Mouse (Mus musculus) small intestine, adult 2 months (tissue): ENCODE results near the gene Wnt7a. TPM values are rescaled to one million over a fixed set of nuclear protein-coding genes. Genes with fewer than 3 reads are reported as not detected.
A peak's percentile ranks its signal among the peaks of the same experiment; 100 is the strongest.

Experiments
- H3K27ac ChIP-seq: fragments of 200-500 bp; 2 replicates; pipeline ENCODE4 v1.5.1; 2012; ENCODE audit warnings: low read depth, low read length, control low read depth, inconsistent platforms; ENCODE audit not compliant: insufficient read depth
- H3K27me3 ChIP-seq: fragments of 200-500 bp; 2 replicates; pipeline ENCODE4 v1.6.1; 2012; ENCODE audit warnings: mild to moderate bottlenecking, moderate library complexity, low read length, inconsistent platforms; ENCODE audit not compliant: control insufficient read depth, insufficient read depth
- H3K36me3 ChIP-seq: fragments of 200-500 bp; 2 replicates; pipeline ENCODE4 v1.6.1; 2012; ENCODE audit warnings: mild to moderate bottlenecking, low read length, control low read depth, inconsistent platforms; ENCODE audit not compliant: control insufficient read depth, insufficient read depth
- H3K4me1 ChIP-seq: fragments of 200-500 bp; 2 replicates; pipeline ENCODE4 v1.6.1; 2012; ENCODE audit warnings: low read length, inconsistent platforms, mixed read lengths; ENCODE audit not compliant: control insufficient read depth, insufficient read depth, insufficient read length
- H3K4me3 ChIP-seq: fragments of 200-500 bp; 2 replicates; pipeline ENCODE4 v1.5.1; 2012; ENCODE audit warnings: low read depth, mild to moderate bottlenecking, control low read depth, inconsistent platforms, low read length, moderate library complexity
- CTCF ChIP-seq: fragments of 200-500 bp; IDR thresholded peaks from 2 replicates; pipeline ENCODE4 v1.5.1; 2012; ENCODE audit warnings: low read depth, mild to moderate bottlenecking, control low read depth, inconsistent platforms, low read length, moderate library complexity, mixed read lengths; ENCODE audit not compliant: insufficient replicate concordance, insufficient read length; ENCODE audit errors: extremely low read depth
- POLR2A ChIP-seq: fragments of 200-500 bp; IDR thresholded peaks from 2 replicates; pipeline ENCODE4 v1.6.1; 2012; ENCODE audit warnings: low read depth, mild to moderate bottlenecking, control low read depth, inconsistent platforms, low read length, moderate library complexity
- WGBS: fragments of 180-500 bp; shearing (Covaris S2); methylation state at CpG from one replicate; pipeline ENCODE4 v1.1.7; 2018; 5-methylcytosine and 5-hydroxymethylcytosine counted together
- polyA plus RNA-seq: library from polyadenylated mRNA; depleted of rRNA; stranded (reverse); fragments of >200 nt; gene quantifications from 2 replicates; pipeline ENCODE4 v1.2.3, GENCODE M21; 2012; rRNA removed

The Wnt7a gene
- polyA plus RNA-seq = not detected in 2 replicates

- 2% methylated on average over 51 of the region's 51 CpGs for WGBS
- H3K4me1 ChIP-seq = no peaks in the 10 kb centered on the region; the same call in 1 of the 2 replicates
- no peak within 1 kb of the TSS for H3K27ac ChIP-seq
- H3K4me3 ChIP-seq = peak within 1 kb of the TSS; percentile 53
- no peaks in the 10 kb centered on the region for H3K36me3 ChIP-seq
- H3K27me3 ChIP-seq = peaks cover 35% of the 10 kb centered on the region
- TF ChIP-seq CTCF = no peak
- TF ChIP-seq POLR2A = no peak
Measured at GRCm38 (mm10) chr6:91410961-91411368, at the start of gene Wnt7a. Wnt7a (minus strand) TSS chr6:91411363.

- H3K36me3 ChIP-seq = peaks cover 11% of the 10 kb centered on the region
- TF ChIP-seq CTCF (no peak), POLR2A (no peak)
- no peaks in the 10 kb centered on the region for H3K4me1 ChIP-seq
- 17% methylated on average over 1 of the region's 1 CpGs for WGBS
- H3K27me3 ChIP-seq = no peaks in the 10 kb centered on the region
- peak overlapping the region; percentile 67; the same call in 1 of the 2 replicates for H3K27ac ChIP-seq
- H3K4me3 ChIP-seq = no peak overlapping the region
Measured at GRCm38 (mm10) chr6:91459471-91459870, 48.3 kb upstream of the Wnt7a start.

- H3K36me3 ChIP-seq = no peaks in the 10 kb centered on the region
- no peaks in the 10 kb centered on the region for H3K4me1 ChIP-seq
- H3K27ac ChIP-seq = no peak overlapping the region
- H3K4me3 ChIP-seq = no peak overlapping the region
- TF ChIP-seq CTCF = no peak
- TF ChIP-seq POLR2A = no peak
- WGBS = 60% methylated on average over 5 of the region's 5 CpGs
- no peaks in the 10 kb centered on the region for H3K27me3 ChIP-seq
Measured at GRCm38 (mm10) chr6:91454546-91454945, 43.4 kb upstream of the Wnt7a start.

- TF ChIP-seq CTCF (no peak), POLR2A (no peak)
- H3K4me1 ChIP-seq = no peaks in the 10 kb centered on the region
- no peak overlapping the region for H3K4me3 ChIP-seq
- H3K27ac ChIP-seq = no peak overlapping the region
- 68% methylated on average over 1 of the region's 1 CpGs for WGBS
- H3K27me3 ChIP-seq = no peaks in the 10 kb centered on the region
- no peaks in the 10 kb centered on the region for H3K36me3 ChIP-seq
Measured at GRCm38 (mm10) chr6:91452056-91452455, 40.9 kb upstream of the Wnt7a start.

GRCm38 (mm10) chr6:91449472-91450225, 38.5 kb upstream of the Wnt7a start:
- Histone ChIP-seq H3K4me3 (no peak overlapping the region), H3K36me3 (no peaks in the 10 kb centered on the region), H3K4me1 (no peaks in the 10 kb centered on the region), H3K27ac (no peak overlapping the region), H3K27me3 (no peaks in the 10 kb centered on the region)
- TF ChIP-seq CTCF (no peak), POLR2A (no peak)
- 36% methylated on average over 3 of the region's 3 CpGs for WGBS

- Histone ChIP-seq H3K27me3 (no peaks in the 10 kb centered on the region), H3K36me3 (no peaks in the 10 kb centered on the region), H3K27ac (no peak overlapping the region), H3K4me1 (peaks cover 5% of the 10 kb centered on the region; the same call in 1 of the 2 replicates), H3K4me3 (no peak overlapping the region)
- TF ChIP-seq CTCF = no peak
- TF ChIP-seq POLR2A = no peak
- WGBS = 76% methylated on average over 3 of the region's 3 CpGs
Measured at GRCm38 (mm10) chr6:91445316-91445715, 34.2 kb upstream of the Wnt7a start.

- WGBS = under 1% methylated on average over 19 of the region's 19 CpGs
- TF ChIP-seq POLR2A = no peak
- TF ChIP-seq CTCF = no peak
- H3K36me3 ChIP-seq = no peaks in the 10 kb centered on the region
- H3K4me1 ChIP-seq = peaks cover 5% of the 10 kb centered on the region; the same call in 1 of the 2 replicates
- peak overlapping the region; percentile 63; the same call in 1 of the 2 replicates for H3K27ac ChIP-seq
- H3K4me3 ChIP-seq = peak overlapping the region; percentile 70
- no peaks in the 10 kb centered on the region for H3K27me3 ChIP-seq
Measured at GRCm38 (mm10) chr6:91441145-91441662, 30.0 kb upstream of the Wnt7a start.
